17 mouse cellular contexts compared by ENCODE assay signal in genomic region chr8:90964044-90964443, GRCm38 (mm10).
"Had no signal": no experiment of that assay in that cellular context is flagged by ENCODE, and none has a peak within 500 bp of the region (broad histone marks: within the 10 kb centered on the region; RNA-seq: fewer than 3 reads in every experiment).

No protein-coding gene starts in this region.

- H3K36me3 ChIP-seq: midbrain, embryonic 13.5 days; neural tube, embryonic 15.5 days had no signal

- H3K4me3 ChIP-seq: limb, embryonic 12.5 days; liver, embryonic 13.5 days; lung, embryonic 15.5 days; midbrain, embryonic 13.5 days; neural tube, embryonic 15.5 days had no signal

- H3K27ac ChIP-seq: kidney, postnatal 0 days; limb, embryonic 12.5 days; liver, embryonic 13.5 days; lung, embryonic 15.5 days; midbrain, embryonic 13.5 days; neural tube, embryonic 15.5 days had no signal

- H3K27me3 ChIP-seq: limb, embryonic 12.5 days; liver, embryonic 13.5 days; lung, embryonic 15.5 days; midbrain, embryonic 13.5 days; neural tube, embryonic 15.5 days had no signal

- DNase-seq: kidney, adult 8-10 months; kidney, postnatal 36 days; layer of hippocampus, adult 9-11 months; layer of hippocampus, postnatal 36 days; liver; liver, embryonic 13.5 days; liver, postnatal 0 days; lung, postnatal 14 days; right cerebral cortex, postnatal 4 days; spleen, adult 18-20 months; thymus, adult 18-20 months; thymus, postnatal 14 days had no signal

- H3K9ac ChIP-seq: limb, embryonic 12.5 days; liver, embryonic 13.5 days; liver, postnatal 0 days; lung, embryonic 15.5 days; midbrain, embryonic 13.5 days; neural tube, embryonic 15.5 days had no signal

- H3K4me2 ChIP-seq: limb, embryonic 12.5 days; liver, embryonic 13.5 days; lung, embryonic 15.5 days; midbrain, embryonic 13.5 days; neural tube, embryonic 15.5 days had no signal

- ATAC-seq: liver, postnatal 0 days; midbrain, embryonic 13.5 days had no signal

- H3K9me3 ChIP-seq: limb, embryonic 12.5 days; liver, embryonic 13.5 days; lung, embryonic 15.5 days; midbrain, embryonic 13.5 days; neural tube, embryonic 15.5 days had no signal
